Mouse (Mus musculus): ENCODE measurements at regions not wholly inside any gene's neighbourhood (a gene's known extent, or its start where the extent isn't known, plus 50 kb on each side); places are given as distances from the start of the nearest gene placed in this dataset.

- TF ChIP-seq CTCF (IDR thresholded peaks at IDR 0.05; ENCODE audit: borderline replicate concordance, insufficient read depth, low read depth, low read length), result no peak
- no peak for TF ChIP-seq POLR2A (IDR thresholded peaks at IDR 0.05; ENCODE audit: borderline replicate concordance, insufficient read depth, low read length)
Measured at GRCm38 (mm10) chr14:24769451-24769850, 282.5 kb downstream of the Rps24 start.

All from cerebellum, adult 2 months (tissue).